Mouse (Mus musculus) ovary, postnatal 36 days (tissue): ENCODE data around the gene Zfp955b.
"Not testable (repeated sequence)": the region's sequence is repeated elsewhere in the genome, so short reads cannot be mapped to it uniquely, and the experiment has no call there.

Experiments
- DNase-seq: peaks from one replicate; pipeline ENCODE4 v3.0.0; 2022; ENCODE audit warnings: low spot score, mixed read lengths

Gene Zfp955b

GRCm38 (mm10) chr17:33289039-33289875 is at the start of gene Zfp955b:
Gene Zfp955b, plus strand, starts transcription at chr17:33289544.
- not testable (repeated sequence) for DNase-seq

GRCm38 (mm10) chr17:33254530-33255318 is 34.6 kb upstream of the Zfp955b start, which contains the start of gene Zfp955a:
Gene Zfp955a, minus strand, starts transcription at chr17:33255145.
- DNase-seq: not testable (repeated sequence)

- not testable (repeated sequence) for DNase-seq
Observed at GRCm38 (mm10) chr17:33255319-33255657, 34.1 kb upstream of the Zfp955b start.

- no peak for DNase-seq
Observed at GRCm38 (mm10) chr17:33264376-33264775, 25.0 kb upstream of the Zfp955b start, which contains the start of gene Olfr63. Gene Olfr63, plus strand, starts transcription at chr17:33264676.

- no peak for DNase-seq
Observed at GRCm38 (mm10) chr17:33268907-33269306, 20.4 kb upstream of the Zfp955b start.

- not testable (repeated sequence) for DNase-seq
Observed at GRCm38 (mm10) chr17:33289876-33290149, 469 bp downstream of the Zfp955b start.

- DNase-seq: no peak
Observed at GRCm38 (mm10) chr17:33352981-33353380, 63.6 kb downstream of the Zfp955b start.
